Mouse (Mus musculus) MEL (cell line): ENCODE measurements at regions not wholly inside any gene's neighbourhood (a gene's known extent, or its start where the extent isn't known, plus 50 kb on each side); places are given as distances from the start of the nearest gene placed in this dataset.

Source experiments
- CTCF ChIP-seq, 3 experiments: IDR thresholded peaks in 2 of 3; conservative IDR thresholded peaks in 1 of 3; 2 replicates each; pipeline ENCODE4 v1.5.1; 2011 to 2012; ENCODE audit warnings: low read length in 3 of 3, low read depth in 2 of 3, mild to moderate bottlenecking in 2 of 3, improper control_type of control experiment in 1 of 3, inconsistent platforms in 1 of 3, mixed read lengths in 1 of 3, moderate library complexity in 1 of 3; ENCODE audit not compliant: control insufficient read depth in 1 of 3, insufficient read depth in 1 of 3, poor library complexity in 1 of 3, severe bottlenecking in 1 of 3
- NRF1 ChIP-seq: IDR thresholded peaks from 2 replicates; pipeline ENCODE4 v1.6.1; 2014; ENCODE audit warnings: low read depth, mild to moderate bottlenecking, inconsistent platforms, low read length, improper control_type of control experiment, moderate library complexity; ENCODE audit not compliant: poor library complexity, insufficient read depth, severe bottlenecking

GRCm38 (mm10) chr7:129983601-129984120 is 392.0 kb downstream of the Wdr11 start:
- TF ChIP-seq NRF1: no peak
- no peak for TF ChIP-seq CTCF (IDR thresholded peaks at IDR 0.05 in 2 of 3, conservative IDR thresholded peaks at IDR 0.05 in 1 of 3; ENCODE audit: control insufficient read depth in 1 of 3, insufficient read depth in 1 of 3, low read depth in 2 of 3, low read length in 3 of 3, poor library complexity in 1 of 3, severe bottlenecking in 1 of 3)
